Mouse (Mus musculus): Measurements from ENCODE around the gene Gucd1. TPM values are rescaled to one million over a fixed set of nuclear protein-coding genes. Genes with fewer than 3 reads are reported as not detected.
"Not testable (repeated sequence)": the region's sequence is repeated elsewhere in the genome, so short reads cannot be mapped to it uniquely, and the experiment has no call there.

The Gucd1 gene
- total and polyA plus RNA-seq, 3 experiments = 16.8 to 19.0 (median 18.0) TPM

DNA sequence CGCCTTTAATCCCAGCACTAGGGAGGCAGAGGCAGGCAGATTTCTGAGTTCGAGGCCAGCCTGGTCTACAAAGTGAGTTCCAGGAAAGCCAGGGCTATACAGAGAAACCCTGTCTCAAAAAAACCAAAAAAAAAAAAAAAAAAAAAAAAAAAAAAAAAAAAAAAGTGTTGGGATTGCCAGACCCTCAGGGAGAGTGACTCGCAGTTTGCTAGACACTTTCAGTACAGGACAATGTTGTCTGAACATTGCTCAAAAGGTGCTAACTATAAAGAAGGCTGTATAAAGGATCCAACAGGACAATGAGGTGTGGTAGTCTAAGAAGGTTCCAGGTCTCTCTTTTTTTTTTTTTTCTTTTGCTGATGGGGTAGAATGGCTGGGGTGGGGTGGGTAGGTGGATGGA lies 11.8 kb downstream of the Gucd1 start:
- H3K9me3 ChIP-seq (replicated peaks; ENCODE audit: low read length); H3K4me3 ChIP-seq (replicated peaks in 1 of 3; ENCODE audit: low read depth in 2 of 3, low read length in 2 of 3, poor library complexity in 1 of 3); DNase-seq (ENCODE audit: extremely low read depth); H3K27me3 ChIP-seq (replicated peaks); dilution Hi-C loops (cut with MboI; ENCODE audit: extremely low pct_ligation_motif_present, extremely low pct_unique_long_range_greater_than_20kb, low sequenced_read_pairs); H3K79me2 ChIP-seq (replicated peaks; ENCODE audit: control insufficient read depth, extremely low read depth, insufficient read depth, poor library complexity, severe bottlenecking); H3K4me2 ChIP-seq (ENCODE audit: insufficient read depth, low read depth, poor library complexity, severe bottlenecking); H3K9ac ChIP-seq (ENCODE audit: insufficient read depth, low read depth); H3K27ac ChIP-seq (ENCODE audit: insufficient read depth, low read depth): not testable (repeated sequence)
- H3K36me3 ChIP-seq (replicated peaks in 1 of 2; ENCODE audit: control insufficient read depth in 1 of 2, insufficient read depth in 1 of 2, low read length in 1 of 2) = peaks cover 36 to 48% of the 10 kb centered on the region in 2 experiments
- TF ChIP-seq ZNF384 (IDR thresholded peaks at IDR 0.05; ENCODE audit: low read depth, low read length) = peak; percentile 42; the same call in 1 of the 2 replicates
- in situ Hi-C loops (cut with MboI; ENCODE audit: low pct_ligation_motif_present, low pct_unique_long_range_greater_than_20kb, low sequenced_read_pairs) = loop anchor here (10.0 kb wide), 1 partner anchor 61 kb away; no protein-coding TSS in a partner anchor
- H3K4me1 ChIP-seq (ENCODE audit: control insufficient read depth in 1 of 2, insufficient read depth in 2 of 2) = peaks cover 7 to 12% of the 10 kb centered on the region in 2 experiments

- TF ChIP-seq CHD1 (IDR thresholded peaks at IDR 0.05; ENCODE audit: low read depth, low read length) (no peak), HCFC1 (IDR thresholded peaks at IDR 0.05; ENCODE audit: low read depth, low read length) (no peak)
- H3K4me2 ChIP-seq (ENCODE audit: insufficient read depth, low read depth, poor library complexity, severe bottlenecking) = no peak overlapping the region; the same call in 1 of the 2 replicates
- in situ Hi-C loops (cut with MboI; ENCODE audit: low pct_ligation_motif_present, low pct_unique_long_range_greater_than_20kb, low sequenced_read_pairs) (loop anchor here (10.0 kb wide), 1 partner anchor 60 kb away; no protein-coding TSS in a partner anchor), dilution Hi-C loops (cut with MboI; ENCODE audit: extremely low pct_ligation_motif_present, extremely low pct_unique_long_range_greater_than_20kb, low sequenced_read_pairs) (no loop called here)
- H3K4me3 ChIP-seq (replicated peaks in 1 of 3; ENCODE audit: low read depth in 2 of 3, low read length in 2 of 3, poor library complexity in 1 of 3) = no peak overlapping the region
- H3K4me1 ChIP-seq (ENCODE audit: control insufficient read depth in 1 of 2, insufficient read depth in 2 of 2) = peaks cover 7 to 12% of the 10 kb centered on the region in 2 experiments
- H3K27ac ChIP-seq (ENCODE audit: insufficient read depth, low read depth) = no peak overlapping the region
- H3K79me2 ChIP-seq (replicated peaks; ENCODE audit: control insufficient read depth, extremely low read depth, insufficient read depth, poor library complexity, severe bottlenecking) = no peaks in the 10 kb centered on the region
- H3K9ac ChIP-seq (ENCODE audit: insufficient read depth, low read depth) = no peak overlapping the region
- no peak for DNase-seq (ENCODE audit: extremely low read depth)
- no peaks in the 10 kb centered on the region for H3K27me3 ChIP-seq (replicated peaks)
- peaks cover 28 to 40% of the 10 kb centered on the region in 2 experiments for H3K36me3 ChIP-seq (replicated peaks in 1 of 2; ENCODE audit: control insufficient read depth in 1 of 2, insufficient read depth in 1 of 2, low read length in 1 of 2)
- no peaks in the 10 kb centered on the region for H3K9me3 ChIP-seq (replicated peaks; ENCODE audit: low read length)
These were observed 12.7 kb downstream of the Gucd1 start for GRCm38 (mm10) chr10:75505130-75505495.

DNA sequence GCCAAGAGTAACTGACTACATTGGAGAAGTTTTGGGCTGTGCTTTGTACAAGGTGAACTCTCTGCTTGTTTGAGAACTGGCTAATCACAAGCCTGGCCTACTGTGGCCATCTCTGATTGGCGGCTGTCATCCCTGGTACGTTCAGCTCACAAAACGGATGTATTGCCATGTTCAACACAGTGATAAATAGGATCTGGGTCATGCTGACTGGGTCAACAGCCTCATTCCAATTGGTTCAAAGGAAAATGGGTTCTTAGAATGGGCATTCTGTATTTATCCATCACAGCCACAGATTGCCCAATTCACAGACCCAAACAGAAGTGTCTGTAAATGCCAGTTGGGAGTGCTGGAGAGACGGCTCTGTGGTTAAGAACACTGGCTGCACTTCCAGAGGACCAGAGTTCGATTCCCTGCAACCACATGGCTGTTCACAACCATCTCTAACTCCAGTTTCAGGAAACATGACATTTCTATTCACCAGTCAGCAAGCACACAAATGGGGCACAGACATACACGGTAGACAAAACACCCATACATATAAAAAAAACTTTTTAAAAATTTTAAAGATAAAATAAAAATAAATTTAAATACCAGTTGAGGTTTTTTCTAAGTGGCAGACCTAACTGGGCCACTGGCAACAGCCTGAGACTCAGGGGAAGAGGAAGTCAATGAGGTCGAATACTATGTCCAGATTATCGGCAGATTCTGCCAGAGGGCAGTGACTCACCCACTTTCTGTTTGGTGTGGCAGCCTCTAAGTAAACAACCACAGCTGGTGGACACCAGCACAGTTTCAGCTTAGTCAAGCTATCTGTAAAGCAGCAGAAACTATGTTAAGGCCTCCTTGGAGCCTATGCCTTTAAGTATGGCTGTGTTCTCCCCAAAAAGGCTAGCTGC lies 13.3 kb downstream of the Gucd1 start:
- Histone ChIP-seq H3K36me3 (replicated peaks in 1 of 2; ENCODE audit: control insufficient read depth in 1 of 2, insufficient read depth in 1 of 2, low read length in 1 of 2) (peaks cover 22 to 34% of the 10 kb centered on the region in 2 experiments), H3K4me2 (ENCODE audit: insufficient read depth, low read depth, poor library complexity, severe bottlenecking) (no peak overlapping the region; the same call in 1 of the 2 replicates)
- DNase-seq (ENCODE audit: extremely low read depth) = no peak

More for the DNA sequence above, 13.3 kb downstream of the Gucd1 start:
- Histone ChIP-seq H3K4me3 (replicated peaks in 1 of 3; ENCODE audit: low read depth in 2 of 3, low read length in 2 of 3, poor library complexity in 1 of 3) (no peak overlapping the region), H3K9me3 (replicated peaks; ENCODE audit: low read length) (no peaks in the 10 kb centered on the region), H3K9ac (ENCODE audit: insufficient read depth, low read depth) (no peak overlapping the region), H3K27ac (ENCODE audit: insufficient read depth, low read depth) (no peak overlapping the region), H3K4me1 (ENCODE audit: control insufficient read depth in 1 of 2, insufficient read depth in 2 of 2) (peaks cover 7 to 12% of the 10 kb centered on the region in 2 experiments), H3K79me2 (replicated peaks; ENCODE audit: control insufficient read depth, extremely low read depth, insufficient read depth, poor library complexity, severe bottlenecking) (no peaks in the 10 kb centered on the region), H3K27me3 (replicated peaks) (no peaks in the 10 kb centered on the region)
- in situ Hi-C loops (cut with MboI; ENCODE audit: low pct_ligation_motif_present, low pct_unique_long_range_greater_than_20kb, low sequenced_read_pairs) (loop anchor here (10.0 kb wide), 1 partner anchor 60 kb away; no protein-coding TSS in a partner anchor), dilution Hi-C loops (cut with MboI; ENCODE audit: extremely low pct_ligation_motif_present, extremely low pct_unique_long_range_greater_than_20kb, low sequenced_read_pairs) (no loop called here)
- TF ChIP-seq MAZ (IDR thresholded peaks at IDR 0.05; ENCODE audit: low read depth, low read length) (no peak), MAFK (IDR thresholded peaks at IDR 0.05; ENCODE audit: insufficient replicate concordance, low read length) (no peak), ZKSCAN1 (IDR thresholded peaks at IDR 0.05; ENCODE audit: borderline replicate concordance, low read depth, low read length) (no peak), IRF4 (IDR thresholded peaks at IDR 0.05; ENCODE audit: low read depth, low read length) (no peak), CHD1 (IDR thresholded peaks at IDR 0.05; ENCODE audit: low read depth, low read length) (no peak), PAX5 (IDR thresholded peaks at IDR 0.05; ENCODE audit: low read length) (no peak), KAT2A (IDR thresholded peaks at IDR 0.05; ENCODE audit: insufficient replicate concordance, low read length) (no peak), MYC (IDR thresholded peaks at IDR 0.05; ENCODE audit: low read depth, low read length) (no peak), USF1 (IDR thresholded peaks at IDR 0.05; ENCODE audit: low read depth, low read length) (no peak), CHD2 (IDR thresholded peaks at IDR 0.05; ENCODE audit: low read length) (no peak), E2F4 (IDR thresholded peaks at IDR 0.05; ENCODE audit: insufficient replicate concordance, low read depth, low read length) (no peak), JUN (IDR thresholded peaks at IDR 0.05; ENCODE audit: insufficient read depth, low read depth, low read length) (no peak), TCF12 (IDR thresholded peaks at IDR 0.05; ENCODE audit: low read depth, low read length) (no peak), ELF1 (IDR thresholded peaks at IDR 0.05; ENCODE audit: low read depth, low read length) (no peak), BHLHE40 (IDR thresholded peaks at IDR 0.05; ENCODE audit: low read depth, low read length) (no peak), ZNF384 (IDR thresholded peaks at IDR 0.05; ENCODE audit: low read depth, low read length) (no peak), EP300 (IDR thresholded peaks at IDR 0.05; ENCODE audit: low read length) (no peak), CTCF (conservative IDR thresholded peaks at IDR 0.05 in 1 of 2, IDR thresholded peaks at IDR 0.05 in 1 of 2; ENCODE audit: low read depth in 2 of 2, low read length in 2 of 2) (no peak), USF2 (conservative IDR thresholded peaks at IDR 0.05; ENCODE audit: low read depth, low read length) (no peak)

Measured in CH12.LX (cell line).